Mouse (Mus musculus) midbrain, postnatal 0 days (tissue): ENCODE results near the gene Marveld1. TPM values are rescaled to one million over a fixed set of nuclear protein-coding genes. Genes with fewer than 3 reads are reported as not detected.

Source experiments
- ATAC-seq: fragments of 200-750 bp; cut with Nextera tagmentation; 2 replicates; pipeline ENCODE4 v1.8.0; 2017; ENCODE audit warnings: moderate number of reproducible peaks, mild to moderate bottlenecking, moderate TSS enrichment, moderate library complexity; ENCODE audit not compliant: low FRiP score
- DNase-seq: peaks from one replicate; pipeline ENCODE4 v3.0.0-alpha.2; 2015; ENCODE audit warnings: low spot score
- H3K27ac ChIP-seq: fragments of 300-500 bp; sonication (generic); 2 replicates; pipeline ENCODE4 v1.5.1; 2014; ENCODE audit warnings: low read depth, mild to moderate bottlenecking, low read length, mixed read lengths
- H3K27me3 ChIP-seq: fragments of 300-500 bp; sonication (generic); 2 replicates; pipeline ENCODE4 v1.6.1; 2014; ENCODE audit warnings: low read length, control low read depth, mixed read lengths; ENCODE audit not compliant: insufficient read depth
- H3K36me3 ChIP-seq: fragments of 300-500 bp; sonication (generic); 2 replicates; pipeline ENCODE4 v1.6.1; 2014; ENCODE audit warnings: low read length, control low read depth, mixed read lengths; ENCODE audit not compliant: insufficient read depth
- H3K4me1 ChIP-seq: fragments of 300-500 bp; sonication (generic); 2 replicates; pipeline ENCODE4 v1.6.1; 2014; ENCODE audit warnings: mild to moderate bottlenecking, control low read depth, antibody characterized with exemption, low read length, mixed read lengths; ENCODE audit not compliant: insufficient read depth
- H3K4me2 ChIP-seq: fragments of 300-500 bp; sonication (generic); 2 replicates; pipeline ENCODE4 v1.6.1; 2014; ENCODE audit warnings: low read depth, mild to moderate bottlenecking, low read length, mixed read lengths; ENCODE audit not compliant: poor library complexity, severe bottlenecking
- H3K4me3 ChIP-seq: fragments of 300-500 bp; sonication (generic); 2 replicates; pipeline ENCODE4 v1.5.1; 2014; ENCODE audit warnings: low read depth, mild to moderate bottlenecking, low read length, moderate library complexity
- H3K9ac ChIP-seq: fragments of 300-500 bp; sonication (generic); replicated peaks from 2 replicates; pipeline ENCODE4 v1.6.1; 2014; ENCODE audit warnings: mild to moderate bottlenecking, low read length, moderate library complexity, mixed read lengths; ENCODE audit not compliant: poor library complexity, severe bottlenecking
- H3K9me3 ChIP-seq: fragments of 300-500 bp; sonication (generic); 2 replicates; pipeline ENCODE4 v1.6.1; 2016; ENCODE audit warnings: low read length, control low read depth
- CTCF ChIP-seq: IDR thresholded peaks from 2 replicates; pipeline ENCODE4 v1.5.1; 2016; ENCODE audit warnings: antibody characterized with exemption, mild to moderate bottlenecking
- WGBS: fragments of 180-500 bp; shearing (Covaris S2); extraction: QIAGEN DNeasy Blood & Tissue Kit; methylation state at CpG from one replicate; pipeline ENCODE4 v1.1.7; 2014; 5-methylcytosine and 5-hydroxymethylcytosine counted together
- polyA plus RNA-seq: library from polyadenylated mRNA; unstranded; fragments of >200 nt; fragmentation: Nextera tagmentation; extraction: Ambion mirVana; gene quantifications from 2 replicates; pipeline ENCODE4 v1.2.1, GENCODE M21; 2015
- total RNA-seq: library from RNA; depleted of rRNA; stranded (reverse); fragments of >200 nt; gene quantifications from 2 replicates; pipeline ENCODE4 v1.2.3, GENCODE M21; 2014

Gene Marveld1
- total and polyA plus RNA-seq, 2 experiments from 2014 or later: 3.6 to 15.1 TPM

DNA sequence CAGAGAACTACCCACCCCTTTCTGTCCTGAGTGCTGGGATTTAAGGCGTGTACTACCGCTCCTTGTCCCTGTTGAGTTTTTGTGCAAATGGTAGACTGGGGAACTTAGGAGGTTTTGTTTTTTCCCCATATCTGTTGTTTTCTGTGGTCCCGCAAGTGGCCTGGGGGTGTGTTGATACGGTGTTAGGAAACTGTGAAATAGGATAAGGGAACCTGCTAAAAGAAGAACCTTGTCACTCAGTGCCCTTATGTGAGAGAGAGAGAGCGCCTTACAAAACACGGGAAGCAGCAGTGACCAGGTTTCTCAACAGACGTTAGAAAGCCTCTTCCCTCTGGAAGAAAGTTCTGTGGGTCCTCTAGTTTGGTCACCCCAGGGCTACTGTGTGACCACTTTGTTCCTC, 29.6 kb downstream of the Marveld1 start:
- ATAC-seq (no peak), DNase-seq (no peak)
- no peak overlapping the region for H3K4me2 ChIP-seq
- no peak overlapping the region for H3K27ac ChIP-seq
- WGBS: 59% methylated on average over 7 of the region's 7 CpGs
- no peak overlapping the region for H3K4me3 ChIP-seq
- no peaks in the 10 kb centered on the region for H3K9me3 ChIP-seq
- H3K4me1 ChIP-seq: peaks cover under 1% of the 10 kb centered on the region; the same call in 1 of the 2 replicates
- no peak for TF ChIP-seq CTCF
- H3K9ac ChIP-seq: no peak overlapping the region
- H3K36me3 ChIP-seq: peaks cover 31% of the 10 kb centered on the region
- no peaks in the 10 kb centered on the region for H3K27me3 ChIP-seq

DNA sequence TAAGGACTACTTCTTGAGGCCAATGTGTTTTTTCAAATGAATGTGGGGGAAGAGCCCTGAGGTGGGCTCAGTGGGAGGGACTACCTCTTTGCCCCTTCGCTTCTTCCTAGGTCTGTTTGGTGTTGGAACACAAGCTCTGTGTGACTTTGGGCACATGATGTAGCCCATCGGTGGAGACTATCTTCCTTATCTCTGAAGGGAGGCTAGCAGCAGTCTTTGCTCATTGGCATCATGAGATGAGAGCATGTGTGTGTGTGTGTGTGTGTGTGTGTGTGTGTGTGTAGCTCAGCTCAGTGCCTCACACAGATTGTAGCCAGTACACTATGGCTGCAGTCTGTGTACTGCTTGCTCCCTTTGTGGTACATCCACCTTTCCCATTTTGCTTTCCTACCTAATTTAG, 30.3 kb downstream of the Marveld1 start:
- H3K27ac ChIP-seq: no peak overlapping the region
- no peaks in the 10 kb centered on the region; the same call in 1 of the 2 replicates for H3K4me1 ChIP-seq
- H3K4me2 ChIP-seq: no peak overlapping the region
- no peak overlapping the region for H3K4me3 ChIP-seq
- peaks cover 31% of the 10 kb centered on the region for H3K36me3 ChIP-seq
- H3K9me3 ChIP-seq: no peaks in the 10 kb centered on the region
- ATAC-seq (no peak), DNase-seq (no peak)
- no peak overlapping the region for H3K9ac ChIP-seq
- no peaks in the 10 kb centered on the region for H3K27me3 ChIP-seq
- no peak for TF ChIP-seq CTCF
- WGBS: 90% methylated on average over 2 of the region's 2 CpGs

DNA sequence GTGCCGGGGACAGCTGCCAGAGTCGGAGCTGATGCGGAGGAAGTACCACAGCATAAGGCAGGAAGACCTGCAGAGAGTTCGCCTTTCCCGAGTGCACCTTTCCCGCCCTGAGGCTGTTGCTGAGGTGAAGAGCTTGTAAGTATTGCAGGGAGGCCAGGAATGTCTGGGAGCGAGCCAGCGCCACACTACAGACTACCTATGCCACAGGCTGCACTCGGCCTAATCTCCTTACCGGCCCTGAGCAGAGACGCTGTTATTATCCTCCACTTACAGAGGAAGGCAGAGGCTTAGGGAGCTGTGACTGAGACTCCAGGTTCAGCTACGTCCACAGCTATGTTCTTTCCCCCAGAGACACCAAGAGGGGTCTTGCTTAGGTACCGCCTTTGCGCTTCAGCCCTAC, 32.2 kb downstream of the Marveld1 start:
- TF ChIP-seq CTCF: no peak
- Histone ChIP-seq H3K9ac (no peak overlapping the region), H3K4me2 (no peak overlapping the region), H3K9me3 (no peaks in the 10 kb centered on the region), H3K27ac (no peak overlapping the region), H3K27me3 (no peaks in the 10 kb centered on the region), H3K4me3 (no peak overlapping the region), H3K4me1 (no peaks in the 10 kb centered on the region), H3K36me3 (peaks cover 47% of the 10 kb centered on the region)
- 93% methylated on average over 14 of the region's 14 CpGs for WGBS
- no peak for ATAC-seq
- DNase-seq: no peak

DNA sequence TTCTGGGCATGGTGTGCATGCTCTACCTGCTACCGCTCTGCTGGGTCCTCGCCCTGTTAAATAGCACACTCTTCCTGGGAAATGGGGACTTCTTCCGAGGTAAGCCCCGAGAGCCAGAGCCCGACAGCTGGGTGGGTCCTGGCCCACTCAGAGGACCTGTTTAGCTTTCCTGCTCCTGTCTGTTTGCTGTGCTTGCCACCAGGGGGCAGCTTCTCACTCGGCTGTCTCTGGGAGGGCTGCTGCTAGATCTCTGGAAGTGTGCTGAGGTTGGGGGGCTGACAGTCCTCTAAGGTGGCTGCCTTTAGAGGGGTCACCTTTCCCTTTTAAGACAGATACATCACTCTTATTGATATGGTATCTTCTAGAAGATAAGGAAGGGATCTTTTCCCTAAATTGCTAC, 35.5 kb downstream of the Marveld1 start:
- Histone ChIP-seq H3K4me3 (no peak overlapping the region), H3K9me3 (no peaks in the 10 kb centered on the region), H3K27ac (no peak overlapping the region), H3K9ac (no peak overlapping the region), H3K27me3 (no peaks in the 10 kb centered on the region), H3K4me2 (no peak overlapping the region), H3K4me1 (no peaks in the 10 kb centered on the region), H3K36me3 (peaks cover 74% of the 10 kb centered on the region)
- no peak for DNase-seq
- WGBS: 67% methylated on average over 6 of the region's 6 CpGs
- peak; percentile 75 for TF ChIP-seq CTCF
- no peak for ATAC-seq

DNA sequence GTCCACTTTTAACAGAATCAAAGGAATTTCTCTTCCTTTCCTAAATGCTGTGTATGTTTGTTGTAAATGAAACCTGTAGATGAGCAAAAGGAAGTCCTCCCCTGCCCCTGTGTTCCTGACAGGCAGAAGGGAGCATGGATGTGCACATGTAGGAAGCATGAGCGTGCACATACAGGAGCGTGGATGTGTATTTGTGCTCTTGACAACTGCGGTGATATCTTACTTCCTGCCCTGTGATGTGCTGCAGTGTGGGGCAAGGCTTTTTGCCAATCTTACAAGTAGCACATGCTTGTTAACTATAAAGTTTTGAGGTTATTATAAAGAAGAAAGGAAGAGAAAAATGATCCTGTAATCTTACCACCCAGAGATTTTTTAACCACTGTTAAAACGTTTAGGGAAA, 42.5 kb downstream of the Marveld1 start:
- Histone ChIP-seq H3K4me2 (no peak overlapping the region), H3K9ac (no peak overlapping the region), H3K27me3 (no peaks in the 10 kb centered on the region), H3K27ac (no peak overlapping the region), H3K36me3 (peaks cover 48% of the 10 kb centered on the region), H3K4me3 (no peak overlapping the region), H3K9me3 (no peaks in the 10 kb centered on the region), H3K4me1 (no peaks in the 10 kb centered on the region)
- ATAC-seq (no peak), DNase-seq (no peak)
- 86% methylated on average over 4 of the region's 4 CpGs for WGBS
- no peak for TF ChIP-seq CTCF

DNA sequence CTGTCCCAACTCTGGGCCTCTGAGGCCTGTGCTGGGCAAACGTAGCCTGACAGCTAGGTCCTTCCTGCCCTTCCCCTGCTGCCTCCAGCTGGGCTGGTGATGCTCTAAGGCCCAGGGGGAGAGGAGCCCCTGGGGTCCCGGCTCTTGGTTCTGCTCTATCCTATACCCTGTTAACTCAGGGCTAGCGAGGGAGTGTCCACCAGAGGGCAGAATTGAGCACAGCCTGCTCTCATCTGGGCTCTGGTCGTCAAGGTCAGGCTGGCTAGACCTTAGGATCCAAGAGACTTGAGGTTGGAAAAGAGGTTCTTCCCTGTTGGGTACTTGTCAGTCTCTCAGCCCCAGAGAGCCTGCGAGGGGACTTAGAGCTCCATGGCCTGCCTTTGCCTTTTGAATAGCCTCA, 43.3 kb downstream of the Marveld1 start:
- Histone ChIP-seq H3K27ac (no peak overlapping the region), H3K36me3 (peaks cover 41% of the 10 kb centered on the region), H3K9ac (no peak overlapping the region), H3K4me2 (no peak overlapping the region), H3K4me3 (no peak overlapping the region), H3K4me1 (no peaks in the 10 kb centered on the region), H3K27me3 (no peaks in the 10 kb centered on the region), H3K9me3 (no peaks in the 10 kb centered on the region)
- TF ChIP-seq CTCF: peak; percentile 83
- WGBS: 21% methylated on average over 5 of the region's 5 CpGs
- DNase-seq: peak; percentile 66
- peak; percentile 58; the same call in 1 of the 2 replicates for ATAC-seq
